Comparison of ENCODE assay signal across 8 mouse cellular contexts in the genomic region with DNA sequence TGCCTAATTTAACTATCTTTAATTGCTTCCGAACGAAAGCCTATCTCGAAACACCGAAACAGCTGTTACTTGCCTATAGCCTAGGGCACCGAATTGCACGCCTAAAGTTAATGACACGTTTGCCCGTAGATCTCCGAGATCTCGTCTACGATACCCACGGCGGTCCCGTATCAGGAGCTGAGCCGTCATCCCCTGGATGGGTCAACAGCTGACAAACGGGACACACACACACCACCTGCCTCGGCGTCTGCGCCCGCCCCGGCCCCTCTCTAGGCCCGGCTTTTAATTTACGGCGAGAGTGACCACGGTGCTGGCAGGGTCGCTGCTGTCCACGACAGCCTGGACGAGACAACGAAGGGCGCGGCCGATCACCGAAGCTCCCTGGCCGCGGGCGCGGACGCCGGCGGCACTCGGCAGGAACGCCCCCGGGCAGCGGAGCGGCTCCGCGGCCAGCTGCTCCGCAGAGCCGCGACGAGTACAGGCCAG. TPM values are rescaled to one million over a fixed set of nuclear protein-coding genes. Genes with fewer than 3 reads are reported as not detected.
DNase-seq lines count a peak whose midpoint lies in the region; ATAC-seq and TF ChIP-seq lines count a peak whose summit lies in the region.

No protein-coding gene starts in this region.

- H3K4me2 ChIP-seq in forebrain, embryonic 11.5 days (ENCODE audit: low read depth, low read length, severe bottlenecking), result peak overlapping the region; percentile 76
- H3K4me2 ChIP-seq in liver, embryonic 11.5 days, result peak overlapping the region; percentile 82

- intact Hi-C loops in left cerebral cortex, adult 2 months (cut with DNase I), result no loop called here
- intact Hi-C loops in left cerebral cortex, postnatal 10 days (cut with DNase I), result loop anchor here (10.0 kb wide), 1 partner anchor 703 kb away; no protein-coding TSS in a partner anchor

- DNase-seq in left cerebral cortex, adult 2 months (ENCODE audit: extremely low spot score in 1 of 2, low spot score in 2 of 2), result no peak
- DNase-seq in left cerebral cortex, postnatal 10 days (ENCODE audit: extremely low spot score in 1 of 2, low spot score in 2 of 2), result no peak
- DNase-seq in ZHBTc4 (ENCODE audit: low read depth, low spot score), result peak; percentile 78
- no peak for DNase-seq in forebrain, embryonic 11.5 days (ENCODE audit: low spot score)
- DNase-seq in liver, embryonic 11.5 days (ENCODE audit: low spot score), result no peak
- DNase-seq in splenic B cell, adult 2 months (ENCODE audit: low read depth, low spot score), result peak; percentile 42
- no peak for DNase-seq in spleen, adult 18-20 months

- WGBS in forebrain, embryonic 11.5 days, result under 1% methylated on average over 51 of the region's 51 CpGs
- WGBS in liver, embryonic 11.5 days, result under 1% methylated on average over 51 of the region's 51 CpGs

- H3K36me3 ChIP-seq in forebrain, embryonic 11.5 days (ENCODE audit: control insufficient read depth, insufficient read depth, low read length), result no peaks in the 10 kb centered on the region
- H3K36me3 ChIP-seq in liver, embryonic 11.5 days (ENCODE audit: control insufficient read depth, insufficient read depth, low read length), result no peaks in the 10 kb centered on the region
- H3K36me3 ChIP-seq in splenic B cell, adult 2 months (ENCODE audit: control insufficient read depth, insufficient read depth, low read length, poor library complexity, severe bottlenecking), result no peaks in the 10 kb centered on the region

- peak overlapping the region; percentile 89 for H3K27ac ChIP-seq in left cerebral cortex, adult 2 months
- peak overlapping the region; percentile 76 for H3K27ac ChIP-seq in forebrain, embryonic 11.5 days (ENCODE audit: low read depth, low read length)
- H3K27ac ChIP-seq in liver, embryonic 11.5 days (ENCODE audit: low read depth, low read length), result peak overlapping the region; percentile 91

- no peaks in the 10 kb centered on the region for H3K27me3 ChIP-seq in forebrain, embryonic 11.5 days (ENCODE audit: control insufficient read depth, insufficient read depth, low read length)
- no peaks in the 10 kb centered on the region for H3K27me3 ChIP-seq in liver, embryonic 11.5 days (replicated peaks; ENCODE audit: control insufficient read depth, insufficient read depth, low read length)
- no peaks in the 10 kb centered on the region for H3K27me3 ChIP-seq in splenic B cell, adult 2 months (ENCODE audit: control insufficient read depth, insufficient read depth, low read length, poor library complexity, severe bottlenecking)

- peak; percentile 70 for ATAC-seq in forebrain, embryonic 11.5 days (replicated peaks; ENCODE audit: low FRiP score)
- peak; percentile 56 for ATAC-seq in liver, embryonic 11.5 days (replicated peaks; ENCODE audit: low FRiP score)
- ATAC-seq in monocyte, adult 5-6 weeks (replicated peaks; ENCODE audit: insufficient number of reproducible peaks, low FRiP score, low TSS enrichment, poor library complexity, severe bottlenecking), result no peak

- peak overlapping the region; percentile 93 for H3K9ac ChIP-seq in forebrain, embryonic 11.5 days (ENCODE audit: low read length)
- peak overlapping the region; percentile 97 for H3K9ac ChIP-seq in liver, embryonic 11.5 days (ENCODE audit: low read depth, low read length)

- H3K4me1 ChIP-seq in forebrain, embryonic 11.5 days (replicated peaks; ENCODE audit: control insufficient read depth, insufficient read depth, low read length), result no peaks in the 10 kb centered on the region
- 0 out of 2 replicates have a peak, but pooled peaks cover 2% of the 10 kb centered on the region for H3K4me1 ChIP-seq in liver, embryonic 11.5 days (replicated peaks; ENCODE audit: control insufficient read depth, insufficient read depth, low read length)

- H3K4me3 ChIP-seq in left cerebral cortex, adult 2 months, result peak overlapping the region; percentile 82
- peak overlapping the region; percentile 98 for H3K4me3 ChIP-seq in forebrain, embryonic 11.5 days (ENCODE audit: low read depth, low read length)
- peak overlapping the region; percentile 97 for H3K4me3 ChIP-seq in liver, embryonic 11.5 days (ENCODE audit: low read depth, low read length)

- no peaks in the 10 kb centered on the region for H3K9me3 ChIP-seq in forebrain, embryonic 11.5 days (ENCODE audit: control insufficient read depth, low read length)
- no peaks in the 10 kb centered on the region for H3K9me3 ChIP-seq in liver, embryonic 11.5 days (ENCODE audit: control insufficient read depth, low read length)

- TF ChIP-seq CTCF in left cerebral cortex, adult 2 months (IDR thresholded peaks at IDR 0.05), result no peak

RNA-seq across cellular contexts. Expression of a gene that starts 0.7 kb away (rescaled TPM):
- 10 to 100 TPM; 72.1 to 81.3 TPM for total RNA-seq in left cerebral cortex, adult 2 months (2021)
- total RNA-seq in left cerebral cortex, postnatal 10 days (2021), result 10 to 100 TPM; 82.0 to 88.2 TPM
- 179 and 213 TPM in 2 replicates for polyA plus RNA-seq in forebrain, embryonic 11.5 days (2014; fragmentation: Nextera tagmentation; extraction: Ambion mirVana)
- polyA plus RNA-seq in liver, embryonic 11.5 days (2014; fragmentation: Nextera tagmentation; extraction: Ambion mirVana), result 156 and 172 TPM in 2 replicates
- total RNA-seq in monocyte, adult 5-6 weeks (2017), result 161 to 176 TPM (median 163 TPM) in 3 replicates

Comparison
In these comparisons a context has a peak if more than half of its experiments do, and no peak if none do; other contexts are left out.
1. DNase-seq: peak in ZHBTc4 (single experiment) and splenic B cell, adult 2 months (single experiment); none in left cerebral cortex, adult 2 months (0 of 2), left cerebral cortex, postnatal 10 days (0 of 2), forebrain, embryonic 11.5 days (single experiment), liver, embryonic 11.5 days (single experiment) and spleen, adult 18-20 months (0 of 2).
2. Peak in every context shown above with its lines, with median percentiles within 50 percentile points of each other: H3K27ac ChIP-seq and H3K4me3 ChIP-seq.